Mouse (Mus musculus) G1E (cell line): Measurements from ENCODE around the gene Sh3rf1.

Experiments
- CTCF ChIP-seq: IDR thresholded peaks from 2 replicates; pipeline ENCODE4 v1.5.1; 2012; ENCODE audit warnings: low read depth, low read length, inconsistent platforms, mixed read lengths
- GATA1 ChIP-seq: IDR thresholded peaks from 2 replicates; pipeline ENCODE4 v1.6.1; 2012; ENCODE audit warnings: borderline replicate concordance, low read length, inconsistent platforms, mixed read lengths
- GATA2 ChIP-seq: IDR thresholded peaks from 2 replicates; pipeline ENCODE4 v1.6.1; 2012; ENCODE audit warnings: low read depth, low read length, inconsistent platforms, borderline replicate concordance
- POLR2AphosphoS5 ChIP-seq: IDR thresholded peaks from 2 replicates; pipeline ENCODE4 v1.6.1; 2012; ENCODE audit warnings: low read depth, low read length, inconsistent platforms; ENCODE audit not compliant: insufficient replicate concordance
- TAL1 ChIP-seq: conservative IDR thresholded peaks from 2 replicates; pipeline ENCODE4 v1.6.1; 2012; ENCODE audit warnings: low read depth, low read length, inconsistent platforms, mixed read lengths

- TF ChIP-seq CTCF (no peak), GATA1 (no peak), TAL1 (no peak), POLR2AphosphoS5 (no peak), GATA2 (no peak)
These were observed 59.8 kb downstream of the Sh3rf1 start for GRCm38 (mm10) chr8:61283169-61284081.
